Mouse (Mus musculus) midbrain, postnatal 0 days (tissue): Measurements from ENCODE around the gene Card9. TPM values are rescaled to one million over a fixed set of nuclear protein-coding genes. Genes with fewer than 3 reads are reported as not detected.
A peak's percentile ranks its signal among the peaks of the same experiment; 100 is the strongest.

Source experiments
- ATAC-seq: fragments of 200-750 bp; cut with Nextera tagmentation; 2 replicates; pipeline ENCODE4 v1.8.0; 2017; ENCODE audit warnings: moderate number of reproducible peaks, mild to moderate bottlenecking, moderate TSS enrichment, moderate library complexity; ENCODE audit not compliant: low FRiP score
- DNase-seq: peaks from one replicate; pipeline ENCODE4 v3.0.0-alpha.2; 2015; ENCODE audit warnings: low spot score
- H3K27ac ChIP-seq: fragments of 300-500 bp; sonication (generic); 2 replicates; pipeline ENCODE4 v1.5.1; 2014; ENCODE audit warnings: low read depth, mild to moderate bottlenecking, low read length, mixed read lengths
- H3K27me3 ChIP-seq: fragments of 300-500 bp; sonication (generic); 2 replicates; pipeline ENCODE4 v1.6.1; 2014; ENCODE audit warnings: low read length, control low read depth, mixed read lengths; ENCODE audit not compliant: insufficient read depth
- H3K36me3 ChIP-seq: fragments of 300-500 bp; sonication (generic); 2 replicates; pipeline ENCODE4 v1.6.1; 2014; ENCODE audit warnings: low read length, control low read depth, mixed read lengths; ENCODE audit not compliant: insufficient read depth
- H3K4me1 ChIP-seq: fragments of 300-500 bp; sonication (generic); 2 replicates; pipeline ENCODE4 v1.6.1; 2014; ENCODE audit warnings: mild to moderate bottlenecking, control low read depth, antibody characterized with exemption, low read length, mixed read lengths; ENCODE audit not compliant: insufficient read depth
- H3K4me2 ChIP-seq: fragments of 300-500 bp; sonication (generic); 2 replicates; pipeline ENCODE4 v1.6.1; 2014; ENCODE audit warnings: low read depth, mild to moderate bottlenecking, low read length, mixed read lengths; ENCODE audit not compliant: poor library complexity, severe bottlenecking
- H3K4me3 ChIP-seq: fragments of 300-500 bp; sonication (generic); 2 replicates; pipeline ENCODE4 v1.5.1; 2014; ENCODE audit warnings: low read depth, mild to moderate bottlenecking, low read length, moderate library complexity
- H3K9ac ChIP-seq: fragments of 300-500 bp; sonication (generic); replicated peaks from 2 replicates; pipeline ENCODE4 v1.6.1; 2014; ENCODE audit warnings: mild to moderate bottlenecking, low read length, moderate library complexity, mixed read lengths; ENCODE audit not compliant: poor library complexity, severe bottlenecking
- H3K9me3 ChIP-seq: fragments of 300-500 bp; sonication (generic); 2 replicates; pipeline ENCODE4 v1.6.1; 2016; ENCODE audit warnings: low read length, control low read depth
- CTCF ChIP-seq: IDR thresholded peaks from 2 replicates; pipeline ENCODE4 v1.5.1; 2016; ENCODE audit warnings: antibody characterized with exemption, mild to moderate bottlenecking
- WGBS: fragments of 180-500 bp; shearing (Covaris S2); extraction: QIAGEN DNeasy Blood & Tissue Kit; methylation state at CpG from one replicate; pipeline ENCODE4 v1.1.7; 2014; 5-methylcytosine and 5-hydroxymethylcytosine counted together
- polyA plus RNA-seq: library from polyadenylated mRNA; unstranded; fragments of >200 nt; fragmentation: Nextera tagmentation; extraction: Ambion mirVana; gene quantifications from 2 replicates; pipeline ENCODE4 v1.2.1, GENCODE M21; 2015
- total RNA-seq: library from RNA; depleted of rRNA; stranded (reverse); fragments of >200 nt; gene quantifications from 2 replicates; pipeline ENCODE4 v1.2.3, GENCODE M21; 2014; rRNA removed

The Card9 gene
- total RNA-seq, result 7.0 and 11.9 TPM in 2 replicates
- polyA plus RNA-seq, result 1.4 and 1.6 TPM in 2 replicates

DNA sequence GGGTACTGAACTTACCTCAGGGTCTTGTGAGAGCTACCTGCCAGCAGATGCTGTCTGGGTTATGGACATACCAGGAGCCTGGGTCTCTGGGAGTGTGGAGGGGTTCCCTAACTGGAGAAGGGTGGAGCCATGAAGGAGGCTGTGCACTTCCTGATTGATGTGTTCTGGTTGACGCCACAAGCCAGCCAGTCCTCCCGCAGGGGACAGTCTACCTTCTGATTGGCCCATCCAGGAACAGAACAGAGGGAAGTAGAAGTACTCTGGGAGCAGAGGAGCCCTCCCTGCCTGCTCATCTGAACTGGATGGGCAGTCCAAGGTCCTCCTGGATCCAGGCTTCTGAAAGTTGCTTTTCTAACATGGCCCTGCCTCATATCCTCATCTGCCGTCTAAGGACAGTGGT, at the start of gene Card9:
Gene Card9 (minus strand): TSS at position 147 of the 400 bp plus-strand sequence.
- 58% methylated on average over 3 of the region's 3 CpGs for WGBS
- peaks cover 31% of the 10 kb centered on the region for H3K36me3 ChIP-seq
- DNase-seq (no peak), ATAC-seq (no peak)
- no peak within 1 kb of the TSS for H3K9ac ChIP-seq
- H3K9me3 ChIP-seq, result no peaks in the 10 kb centered on the region
- no peak within 1 kb of the TSS for H3K4me3 ChIP-seq
- H3K27me3 ChIP-seq, result no peaks in the 10 kb centered on the region
- no peaks in the 10 kb centered on the region for H3K4me1 ChIP-seq
- no peak within 1 kb of the TSS for H3K27ac ChIP-seq
- H3K4me2 ChIP-seq, result no peak within 1 kb of the TSS
- no peak for TF ChIP-seq CTCF

DNA sequence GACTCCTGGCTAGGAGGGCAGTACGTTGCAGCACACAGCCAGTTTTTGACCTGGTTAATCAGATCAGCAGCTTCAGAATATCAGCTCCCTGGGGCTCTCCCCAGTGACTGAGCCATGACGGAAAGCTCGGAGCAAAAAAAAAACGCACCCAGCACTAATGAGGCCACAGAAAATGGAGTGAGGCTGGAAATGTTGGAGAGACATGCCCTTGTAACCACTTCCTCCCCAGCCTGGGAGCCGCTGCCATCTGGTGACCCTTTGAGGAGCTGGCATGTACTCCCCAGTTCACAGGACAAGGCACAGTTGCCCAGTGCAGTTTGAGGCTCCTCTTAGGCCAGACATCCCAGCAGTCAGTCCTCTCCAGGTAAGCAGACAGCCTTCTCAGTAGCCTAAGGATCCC, 49.4 kb upstream of the Card9 start:
- DNase-seq (no peak), ATAC-seq (no peak)
- no peak overlapping the region for H3K4me2 ChIP-seq
- H3K9ac ChIP-seq, result no peak overlapping the region
- peaks cover 36% of the 10 kb centered on the region for H3K36me3 ChIP-seq
- H3K27me3 ChIP-seq, result no peaks in the 10 kb centered on the region
- 65% methylated on average over 5 of the region's 5 CpGs for WGBS
- H3K4me1 ChIP-seq, result peaks cover 25% of the 10 kb centered on the region
- H3K27ac ChIP-seq, result no peak overlapping the region
- no peak overlapping the region for H3K4me3 ChIP-seq
- peak; percentile 37 for TF ChIP-seq CTCF
- H3K9me3 ChIP-seq, result no peaks in the 10 kb centered on the region

DNA sequence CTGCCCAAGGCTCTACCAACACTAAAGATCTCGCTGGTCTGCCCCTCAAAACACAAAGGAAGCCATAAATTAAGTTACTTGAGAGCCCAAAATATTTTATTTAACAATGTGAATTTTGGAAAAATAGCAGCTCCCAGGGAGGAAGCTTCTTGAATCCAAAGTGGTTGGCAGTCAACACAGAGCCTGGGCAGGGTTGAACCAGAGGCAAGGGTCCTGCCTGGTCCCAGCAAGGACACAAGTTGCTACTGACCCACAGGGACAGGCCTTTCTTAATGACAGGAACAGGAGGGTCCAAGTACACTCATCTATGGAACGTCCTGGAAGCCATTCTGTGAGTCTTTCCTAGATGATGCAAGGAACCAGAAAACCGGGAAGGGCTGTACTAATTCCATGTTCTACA, 48.6 kb upstream of the Card9 start:
- Histone ChIP-seq H3K9me3 (no peaks in the 10 kb centered on the region), H3K27me3 (no peaks in the 10 kb centered on the region), H3K9ac (no peak overlapping the region), H3K4me1 (peaks cover 30% of the 10 kb centered on the region), H3K36me3 (peaks cover 34% of the 10 kb centered on the region), H3K4me2 (peak overlapping the region; percentile 84), H3K4me3 (peak overlapping the region; percentile 84; the same call in 1 of the 2 replicates), H3K27ac (no peak overlapping the region)
- WGBS, result 59% methylated on average over 3 of the region's 3 CpGs
- DNase-seq (no peak), ATAC-seq (no peak; the same call in 1 of the 2 replicates)
- no peak for TF ChIP-seq CTCF

DNA sequence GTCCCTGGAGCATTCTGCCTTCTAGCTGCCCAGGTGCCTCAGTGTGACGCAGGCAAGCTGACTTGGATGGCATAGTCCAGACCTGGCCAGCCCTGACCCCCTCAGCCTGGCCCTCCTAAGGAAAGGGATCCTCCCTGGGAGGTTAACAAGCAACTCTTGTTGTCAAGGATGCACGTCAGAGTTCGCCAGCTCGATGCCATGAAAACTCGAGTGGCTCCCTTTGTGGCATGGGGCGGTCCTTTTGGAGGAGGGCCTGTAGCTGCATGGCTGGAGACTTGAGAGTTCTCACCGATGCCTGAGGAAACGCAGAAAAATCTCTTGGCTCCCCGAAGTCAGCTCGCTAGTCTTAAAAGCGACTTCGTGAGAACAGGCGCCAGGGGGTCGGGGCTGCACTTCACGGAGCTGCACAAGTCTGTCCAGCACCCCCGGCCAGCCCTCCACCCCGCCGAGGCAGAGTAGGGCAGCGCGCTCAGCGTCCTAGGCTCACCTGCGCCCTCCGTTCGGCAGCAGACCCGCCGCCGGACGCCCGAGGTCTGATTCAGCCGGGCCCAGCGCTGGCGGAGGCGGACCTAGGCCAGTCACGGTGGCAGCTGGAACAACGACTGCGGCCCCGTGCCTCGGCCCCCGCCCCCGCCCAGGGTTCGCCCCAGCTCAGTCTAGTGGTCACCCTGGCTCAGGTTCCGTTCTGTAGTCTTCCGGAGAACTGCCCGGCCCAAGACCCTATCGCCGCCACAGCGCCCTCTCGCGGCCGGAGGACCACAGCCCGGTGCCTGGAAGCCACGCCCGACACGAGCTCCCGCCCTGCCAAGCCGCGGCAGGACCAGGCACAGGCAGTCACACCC, 48.0 kb upstream of the Card9 start, which contains the start of gene Inpp5e:
Gene Inpp5e (minus strand): TSS at position 689 of the 842 bp plus-strand sequence.
- under 1% methylated on average over 55 of the region's 57 CpGs for WGBS
- Histone ChIP-seq H3K27me3 (no peaks in the 10 kb centered on the region), H3K36me3 (peaks cover 28% of the 10 kb centered on the region), H3K9me3 (no peaks in the 10 kb centered on the region), H3K4me3 (peak within 1 kb of the TSS; percentile 84), H3K4me2 (peak within 1 kb of the TSS; percentile 84), H3K4me1 (peaks cover 30% of the 10 kb centered on the region), H3K9ac (peak within 1 kb of the TSS; percentile 85), H3K27ac (peak within 1 kb of the TSS; percentile 74)
- TF ChIP-seq CTCF, result peak; percentile 95
- DNase-seq, result peak; percentile 95
- ATAC-seq, result peak; percentile 94

DNA sequence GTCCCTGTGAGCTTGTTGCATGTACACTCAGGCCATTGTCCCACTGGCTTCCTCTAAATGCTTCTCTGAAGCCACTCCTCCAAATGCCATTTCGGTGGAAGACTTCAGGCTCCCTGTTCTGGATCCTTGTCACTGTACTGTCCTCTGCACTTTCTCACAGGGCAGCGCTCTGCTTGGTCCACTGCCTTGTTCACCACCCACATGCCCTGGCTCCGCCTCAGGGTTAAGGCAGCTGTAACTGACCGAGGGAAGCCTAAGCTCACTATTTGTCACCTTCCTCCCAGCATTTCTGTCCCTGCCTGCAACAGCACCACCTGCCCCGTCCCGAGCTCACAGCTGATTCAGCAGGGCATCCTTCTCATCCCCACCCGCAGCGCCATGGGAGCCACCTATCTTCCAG, 42.6 kb upstream of the Card9 start:
- peaks cover 36% of the 10 kb centered on the region for H3K36me3 ChIP-seq
- no peak overlapping the region for H3K4me3 ChIP-seq
- WGBS, result 76% methylated on average over 8 of the region's 8 CpGs
- H3K27me3 ChIP-seq, result no peaks in the 10 kb centered on the region
- no peak for DNase-seq
- H3K4me2 ChIP-seq, result no peak overlapping the region
- no peak for ATAC-seq
- no peak overlapping the region for H3K27ac ChIP-seq
- no peaks in the 10 kb centered on the region for H3K9me3 ChIP-seq
- H3K9ac ChIP-seq, result no peak overlapping the region
- H3K4me1 ChIP-seq, result peaks cover 30% of the 10 kb centered on the region
- no peak for TF ChIP-seq CTCF

DNA sequence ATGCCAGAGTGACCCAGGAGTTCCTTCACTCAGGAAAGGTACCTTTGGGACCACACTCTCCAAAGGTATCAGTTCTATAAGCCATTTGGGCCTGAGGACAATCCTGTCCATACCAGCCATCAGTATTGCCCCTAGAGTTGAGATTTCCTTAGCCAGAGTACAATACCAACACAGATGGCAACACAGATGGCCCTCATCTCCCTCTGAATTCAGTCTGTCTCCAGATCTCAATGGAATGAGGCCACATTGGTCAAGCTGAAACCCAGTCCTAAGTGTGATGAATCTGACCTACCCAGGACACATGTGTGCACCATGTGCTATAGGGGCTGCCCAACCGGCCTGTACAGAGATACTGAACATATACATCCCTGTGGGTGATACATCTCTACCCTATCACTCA, 41.5 kb upstream of the Card9 start:
- WGBS, result 91% methylated on average over 1 of the region's 1 CpGs
- Histone ChIP-seq H3K4me2 (no peak overlapping the region), H3K9me3 (no peaks in the 10 kb centered on the region), H3K9ac (no peak overlapping the region), H3K36me3 (peaks cover 46% of the 10 kb centered on the region), H3K27ac (no peak overlapping the region), H3K4me3 (no peak overlapping the region), H3K4me1 (peaks cover 20% of the 10 kb centered on the region), H3K27me3 (no peaks in the 10 kb centered on the region)
- TF ChIP-seq CTCF, result no peak
- DNase-seq, result no peak
- ATAC-seq, result no peak
